Mouse (Mus musculus) stomach, embryonic 15.5 days (tissue): ENCODE data around the gene Vac14. TPM values are rescaled to one million over a fixed set of nuclear protein-coding genes. Genes with fewer than 3 reads are reported as not detected.

Experiments used
- ATAC-seq: fragments of 200-750 bp; cut with Nextera tagmentation; 2 replicates; pipeline ENCODE4 v1.8.0; 2017; ENCODE audit warnings: low read depth, moderate number of reproducible peaks, moderate TSS enrichment; ENCODE audit not compliant: insufficient read depth, low FRiP score
- H3K27ac ChIP-seq: fragments of 300-500 bp; sonication (generic); 2 replicates; pipeline ENCODE4 v1.5.1; 2015; ENCODE audit warnings: mild to moderate bottlenecking, inconsistent platforms
- H3K27me3 ChIP-seq: fragments of 300-500 bp; sonication (generic); replicated peaks from 2 replicates; pipeline ENCODE4 v1.6.1; 2015; ENCODE audit warnings: inconsistent platforms
- H3K36me3 ChIP-seq: fragments of 300-500 bp; sonication (generic); 2 replicates; pipeline ENCODE4 v1.6.1; 2015; ENCODE audit warnings: inconsistent platforms
- H3K4me1 ChIP-seq: fragments of 300-500 bp; sonication (generic); 2 replicates; pipeline ENCODE4 v1.6.1; 2015; ENCODE audit warnings: inconsistent platforms
- H3K4me2 ChIP-seq: fragments of 300-500 bp; sonication (generic); 2 replicates; pipeline ENCODE4 v1.6.1; 2015; ENCODE audit warnings: mild to moderate bottlenecking, inconsistent platforms
- H3K4me3 ChIP-seq: fragments of 300-500 bp; sonication (generic); replicated peaks from 2 replicates; pipeline ENCODE4 v1.5.1; 2015; ENCODE audit warnings: inconsistent platforms
- H3K9ac ChIP-seq: fragments of 300-500 bp; sonication (generic); 2 replicates; pipeline ENCODE4 v1.6.1; 2015; ENCODE audit warnings: inconsistent platforms
- H3K9me3 ChIP-seq: fragments of 300-500 bp; sonication (generic); 2 replicates; pipeline ENCODE4 v1.6.1; 2016; ENCODE audit warnings: inconsistent platforms
- WGBS: fragments of 180-500 bp; shearing (Covaris S2); methylation state at CpG from one replicate; pipeline ENCODE4 v1.1.7; 2015; 5-methylcytosine and 5-hydroxymethylcytosine counted together
- polyA plus RNA-seq: library from polyadenylated mRNA; unstranded; fragments of >200 nt; fragmentation: Nextera tagmentation; extraction: Ambion mirVana; gene quantifications from 2 replicates; pipeline ENCODE4 v1.2.1, GENCODE M21; 2015

Vac14 gene
- polyA plus RNA-seq, 1 experiment from 2014 or later = 16.4 TPM

- no peak overlapping the region for H3K4me2 ChIP-seq
- no peak for ATAC-seq
- 77% methylated on average over 4 of the region's 4 CpGs for WGBS
- H3K4me1 ChIP-seq = no peaks in the 10 kb centered on the region
- H3K9ac ChIP-seq = no peak overlapping the region
- H3K9me3 ChIP-seq = no peaks in the 10 kb centered on the region
- H3K27ac ChIP-seq = no peak overlapping the region
- H3K27me3 ChIP-seq = no peaks in the 10 kb centered on the region
- no peak overlapping the region for H3K4me3 ChIP-seq
- no peaks in the 10 kb centered on the region for H3K36me3 ChIP-seq
Observed at GRCm38 (mm10) chr8:110694826-110695225, 76.4 kb downstream of the Vac14 start.

- no peak; the same call in 1 of the 2 replicates for ATAC-seq
- H3K9ac ChIP-seq = no peak overlapping the region
Observed at GRCm38 (mm10) chr8:110695431-110695830, 77.0 kb downstream of the Vac14 start.

GRCm38 (mm10) chr8:110696051-110696450 is 77.7 kb downstream of the Vac14 start:
- Histone ChIP-seq H3K4me1 (no peaks in the 10 kb centered on the region), H3K4me2 (no peak overlapping the region), H3K9me3 (no peaks in the 10 kb centered on the region), H3K27me3 (no peaks in the 10 kb centered on the region), H3K36me3 (no peaks in the 10 kb centered on the region), H3K4me3 (no peak overlapping the region), H3K9ac (no peak overlapping the region), H3K27ac (no peak overlapping the region)
- 85% methylated on average over 4 of the region's 4 CpGs for WGBS
- no peak for ATAC-seq

More at GRCm38 (mm10) chr8:110695431-110695830, 77.0 kb downstream of the Vac14 start:
- no peaks in the 10 kb centered on the region for H3K9me3 ChIP-seq
- no peaks in the 10 kb centered on the region for H3K36me3 ChIP-seq
- H3K4me2 ChIP-seq = no peak overlapping the region
- no peaks in the 10 kb centered on the region for H3K4me1 ChIP-seq
- no peaks in the 10 kb centered on the region for H3K27me3 ChIP-seq
- no peak overlapping the region for H3K27ac ChIP-seq
- 78% methylated on average over 5 of the region's 5 CpGs for WGBS
- H3K4me3 ChIP-seq = no peak overlapping the region

- WGBS = 83% methylated on average over 5 of the region's 5 CpGs
- Histone ChIP-seq H3K9me3 (no peaks in the 10 kb centered on the region), H3K36me3 (no peaks in the 10 kb centered on the region), H3K4me3 (no peak overlapping the region), H3K4me2 (no peak overlapping the region), H3K27me3 (no peaks in the 10 kb centered on the region), H3K27ac (no peak overlapping the region), H3K4me1 (peaks cover 7% of the 10 kb centered on the region; the same call in 1 of the 2 replicates), H3K9ac (no peak overlapping the region)
- no peak for ATAC-seq
Observed at GRCm38 (mm10) chr8:110697571-110697970, 79.2 kb downstream of the Vac14 start.

- Histone ChIP-seq H3K27me3 (no peaks in the 10 kb centered on the region), H3K27ac (no peak overlapping the region), H3K4me3 (no peak overlapping the region), H3K9ac (no peak overlapping the region), H3K36me3 (no peaks in the 10 kb centered on the region), H3K4me1 (peaks cover 10% of the 10 kb centered on the region; the same call in 1 of the 2 replicates), H3K4me2 (no peak overlapping the region), H3K9me3 (no peaks in the 10 kb centered on the region)
- 67% methylated on average over 1 of the region's 1 CpGs for WGBS
- ATAC-seq = no peak
Observed at GRCm38 (mm10) chr8:110698098-110698497, 79.7 kb downstream of the Vac14 start.

GRCm38 (mm10) chr8:110699501-110699900 is 81.1 kb downstream of the Vac14 start:
- Histone ChIP-seq H3K9ac (no peak overlapping the region), H3K9me3 (no peaks in the 10 kb centered on the region), H3K4me2 (no peak overlapping the region), H3K36me3 (no peaks in the 10 kb centered on the region), H3K4me3 (no peak overlapping the region), H3K27ac (no peak overlapping the region), H3K27me3 (no peaks in the 10 kb centered on the region), H3K4me1 (peaks cover 19% of the 10 kb centered on the region)
- no peak for ATAC-seq
- WGBS = 75% methylated on average over 7 of the region's 7 CpGs

- no peak overlapping the region for H3K4me3 ChIP-seq
- no peaks in the 10 kb centered on the region for H3K36me3 ChIP-seq
- H3K27ac ChIP-seq = no peak overlapping the region
- WGBS = 91% methylated on average over 2 of the region's 2 CpGs
- no peaks in the 10 kb centered on the region for H3K27me3 ChIP-seq
- no peak for ATAC-seq
- no peaks in the 10 kb centered on the region for H3K9me3 ChIP-seq
- no peak overlapping the region for H3K4me2 ChIP-seq
- H3K4me1 ChIP-seq = peaks cover 19% of the 10 kb centered on the region
- no peak overlapping the region for H3K9ac ChIP-seq
Observed at GRCm38 (mm10) chr8:110700561-110700960, 82.2 kb downstream of the Vac14 start.

- Histone ChIP-seq H3K4me1 (peaks cover 23% of the 10 kb centered on the region), H3K36me3 (no peaks in the 10 kb centered on the region), H3K4me2 (no peak overlapping the region), H3K27ac (peak overlapping the region; percentile 85), H3K9me3 (no peaks in the 10 kb centered on the region), H3K9ac (no peak overlapping the region), H3K4me3 (no peak overlapping the region), H3K27me3 (no peaks in the 10 kb centered on the region)
- peak; percentile 79 for ATAC-seq
- WGBS = 33% methylated on average over 9 of the region's 9 CpGs
Observed at GRCm38 (mm10) chr8:110702636-110703459, 84.5 kb downstream of the Vac14 start.

GRCm38 (mm10) chr8:110703460-110704061 is 85.2 kb downstream of the Vac14 start:
- Histone ChIP-seq H3K4me1 (peaks cover 23% of the 10 kb centered on the region), H3K36me3 (no peaks in the 10 kb centered on the region), H3K4me2 (no peak overlapping the region), H3K27me3 (no peaks in the 10 kb centered on the region), H3K27ac (peak overlapping the region; percentile 85), H3K9me3 (no peaks in the 10 kb centered on the region), H3K4me3 (no peak overlapping the region), H3K9ac (no peak overlapping the region)
- ATAC-seq = no peak
- 63% methylated on average over 9 of the region's 9 CpGs for WGBS

GRCm38 (mm10) chr8:110704103-110704502 is 85.7 kb downstream of the Vac14 start:
- H3K4me1 ChIP-seq = peaks cover 23% of the 10 kb centered on the region
- H3K27ac ChIP-seq = peak overlapping the region; percentile 85; the same call in 1 of the 2 replicates
- 76% methylated on average over 3 of the region's 3 CpGs for WGBS

GRCm38 (mm10) chr8:110705391-110706287 is 87.3 kb downstream of the Vac14 start:
- no peaks in the 10 kb centered on the region for H3K27me3 ChIP-seq
- H3K9me3 ChIP-seq = no peaks in the 10 kb centered on the region
- H3K4me3 ChIP-seq = no peak overlapping the region
- peaks cover 23% of the 10 kb centered on the region for H3K4me1 ChIP-seq
- 69% methylated on average over 14 of the region's 14 CpGs for WGBS
- no peaks in the 10 kb centered on the region; the same call in 1 of the 2 replicates for H3K36me3 ChIP-seq
- no peak for ATAC-seq
- H3K9ac ChIP-seq = no peak overlapping the region
- H3K4me2 ChIP-seq = no peak overlapping the region
- H3K27ac ChIP-seq = peak overlapping the region; percentile 12; the same call in 1 of the 2 replicates

More at GRCm38 (mm10) chr8:110704103-110704502, 85.7 kb downstream of the Vac14 start:
- Histone ChIP-seq H3K27me3 (no peaks in the 10 kb centered on the region), H3K36me3 (no peaks in the 10 kb centered on the region), H3K9ac (no peak overlapping the region), H3K4me2 (no peak overlapping the region), H3K9me3 (no peaks in the 10 kb centered on the region), H3K4me3 (no peak overlapping the region)
- ATAC-seq = no peak
